Mouse (Mus musculus) spleen, embryonic (tissue): ENCODE results near the gene Ercc2.

Source experiments
- CTCF ChIA-PET: fragments of 350-600 bp; sonication (Branson Sonifier 250); formaldehyde crosslinking; loops from one replicate; lab custom pipeline; 2022; lab: Charles Lee

Gene Ercc2

GRCm38 (mm10) chr7:19443344-19443743 lies 61.5 kb downstream of the Ercc2 start:
- CTCF ChIA-PET: interaction anchor here (0.5 kb wide), 1 partner anchor 37 kb away, joined by 3 read pairs; no protein-coding TSS in a partner anchor

GRCm38 (mm10) chr7:19444801-19445200 lies 63.0 kb downstream of the Ercc2 start:
- CTCF ChIA-PET: no interaction called here
